Mouse (Mus musculus) adrenal gland, adult 8-10 months (tissue): ENCODE measurements at regions not wholly inside any gene's neighbourhood (a gene's known extent, or its start where the extent isn't known, plus 50 kb on each side); places are given as distances from the start of the nearest gene placed in this dataset.

Experiments used
- DNase-seq: peaks from one replicate; pipeline ENCODE4 v3.0.0; 2022

DNA sequence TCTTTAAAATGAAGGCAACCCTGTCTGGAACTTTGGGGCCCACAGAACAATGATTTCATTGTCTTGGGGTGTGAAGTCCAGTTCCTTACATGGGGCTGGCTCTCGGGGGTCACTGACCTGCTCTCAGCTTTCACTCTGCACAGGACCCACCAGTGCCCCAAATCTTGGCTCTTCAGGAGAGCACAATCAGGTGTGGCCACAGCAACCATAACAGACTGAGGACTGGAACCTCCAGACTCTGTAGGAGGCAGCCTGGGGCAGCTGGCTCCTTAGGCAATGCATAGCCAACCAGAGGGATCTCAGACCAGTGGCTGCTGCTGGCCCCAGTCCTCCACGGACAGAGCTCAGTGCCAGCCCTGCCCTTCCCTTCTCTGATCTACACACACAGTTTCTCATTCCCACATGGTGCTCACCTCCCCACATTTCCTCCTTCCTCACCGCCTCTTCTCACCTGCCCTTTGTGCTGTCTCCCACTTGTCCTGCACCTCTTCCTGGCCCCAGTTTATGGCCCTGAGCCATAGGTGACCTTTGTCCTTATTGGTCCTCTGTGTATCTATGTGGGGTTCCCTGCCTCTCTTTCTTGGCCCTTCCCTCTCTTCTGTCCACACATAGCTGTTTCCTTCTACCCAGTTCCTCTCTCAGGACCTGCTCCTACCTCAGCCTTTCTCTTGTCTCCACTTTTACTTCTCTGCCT is 151.9 kb upstream of the Zmiz1 start:
- no peak for DNase-seq

- DNase-seq: no peak
Observed at GRCm38 (mm10) chr14:25308051-25308450, 150.9 kb upstream of the Zmiz1 start.

GRCm38 (mm10) chr14:25310671-25311151 is 148.3 kb upstream of the Zmiz1 start:
- no peak for DNase-seq

GRCm38 (mm10) chr14:25311475-25311874 is 147.5 kb upstream of the Zmiz1 start:
- no peak for DNase-seq

- DNase-seq: no peak
Observed at GRCm38 (mm10) chr14:25312135-25312534, 146.8 kb upstream of the Zmiz1 start.

DNA sequence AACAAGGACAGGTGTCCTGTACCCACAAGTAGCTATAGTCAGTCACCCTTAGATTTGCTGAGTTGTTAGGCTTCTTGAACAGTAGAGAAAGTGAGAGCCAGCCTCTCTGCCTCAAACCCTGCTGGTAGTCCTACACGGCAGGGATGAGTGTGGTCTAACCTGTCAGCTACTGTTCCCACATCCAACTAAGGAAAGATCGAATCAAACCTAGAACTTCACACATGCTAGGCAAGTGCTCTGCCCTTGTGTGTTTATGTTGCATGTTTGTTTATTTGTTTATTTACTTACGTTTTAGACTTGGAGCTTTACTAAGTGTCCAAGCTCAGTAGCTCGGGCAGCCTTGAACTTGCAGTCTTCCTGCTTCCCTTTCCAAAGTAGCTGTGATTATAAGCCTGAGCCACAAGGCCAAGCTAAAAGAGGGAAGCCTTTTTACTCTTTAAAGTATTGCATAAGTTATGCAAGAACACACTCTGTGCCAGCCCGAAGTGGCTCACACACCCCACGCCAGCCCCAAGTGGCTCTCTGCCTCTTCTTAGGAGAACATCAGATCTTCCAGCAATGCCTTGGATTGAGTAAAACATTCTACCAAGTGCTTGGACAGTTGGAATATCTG is 146.1 kb upstream of the Zmiz1 start:
- DNase-seq: peak; percentile 29

DNA sequence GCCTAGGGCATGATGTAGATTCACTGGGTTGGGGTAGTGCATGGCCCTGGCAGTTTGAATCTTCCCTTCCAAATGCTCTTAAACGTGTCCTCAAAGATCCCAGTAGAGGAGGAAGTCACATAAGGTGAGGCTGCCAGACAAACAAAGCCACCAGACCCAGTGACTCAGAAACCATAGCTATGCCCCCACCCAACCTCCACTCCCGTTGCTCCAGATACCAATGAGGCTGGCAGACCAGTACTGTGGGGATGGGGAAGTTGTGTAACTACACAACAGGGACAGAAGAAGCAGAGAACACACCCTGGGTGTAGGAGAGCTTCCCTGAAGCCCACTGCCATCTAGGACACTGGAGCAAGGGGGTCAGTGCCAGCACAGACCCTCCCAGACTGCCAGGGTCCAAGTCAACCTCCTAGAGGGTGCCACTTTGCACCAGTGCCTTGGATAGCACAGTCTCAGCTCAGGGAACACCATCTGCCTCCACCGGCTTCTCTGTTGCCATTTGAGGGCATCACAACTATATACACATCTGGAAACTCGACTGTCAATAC is 145.2 kb upstream of the Zmiz1 start:
- no peak for DNase-seq

DNA sequence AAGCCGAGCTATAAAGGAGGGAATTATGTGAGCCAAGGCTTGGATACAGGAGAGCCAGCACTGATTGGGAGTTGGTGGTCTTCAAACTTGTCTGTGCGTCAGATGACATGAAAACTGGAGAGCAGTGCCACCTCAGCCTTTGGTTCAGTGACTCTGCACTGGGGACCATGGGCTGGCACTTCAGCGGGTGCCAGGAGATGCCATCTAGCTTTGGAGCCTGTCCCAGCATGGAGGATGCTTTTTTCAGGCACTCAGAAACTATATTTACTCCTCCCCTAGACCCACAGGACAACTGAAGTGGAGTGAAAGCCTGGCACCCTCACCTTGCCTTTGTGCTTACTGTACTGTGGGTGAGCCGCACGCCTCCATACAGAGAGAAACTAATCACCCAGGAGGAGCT is 142.5 kb upstream of the Zmiz1 start:
- no peak for DNase-seq

DNA sequence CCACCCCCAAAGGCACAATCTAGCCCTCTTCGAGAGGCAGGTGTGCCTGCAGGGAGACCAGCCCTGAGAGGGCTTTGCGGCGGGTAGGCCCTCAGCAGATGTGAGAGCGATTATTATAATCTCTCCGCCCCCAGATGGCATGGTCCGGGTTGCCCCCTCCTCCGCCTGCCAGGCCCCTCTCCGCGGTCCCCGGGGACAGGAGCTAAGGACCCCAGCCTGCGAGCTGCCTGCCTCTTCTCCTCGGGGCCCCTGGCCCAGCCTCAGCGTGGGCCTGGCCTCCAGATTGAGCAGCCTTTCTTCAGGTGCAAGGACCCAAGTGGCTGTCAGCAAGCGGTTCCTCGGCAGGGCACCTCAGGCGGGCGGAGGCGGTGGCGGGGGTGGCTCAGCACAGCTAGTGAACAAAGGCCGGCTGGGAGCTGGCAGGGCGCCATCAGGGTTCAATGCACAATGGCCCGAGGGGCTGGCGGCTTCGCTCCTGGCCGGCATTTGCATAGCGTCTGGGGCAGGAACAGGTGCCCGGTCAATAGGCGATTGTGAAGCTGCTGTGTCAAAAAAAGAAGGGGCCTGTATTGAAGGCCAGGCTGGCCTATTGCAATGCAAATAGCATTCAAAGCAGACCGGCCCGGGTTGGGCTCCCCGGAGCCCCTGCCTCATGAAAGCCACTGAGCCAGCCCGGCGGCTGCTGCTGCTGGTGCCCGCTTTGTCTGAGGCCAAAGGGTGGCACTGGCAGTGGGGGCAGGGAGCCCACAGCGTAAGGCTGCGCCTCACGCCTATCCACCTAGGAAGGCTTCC is 141.1 kb upstream of the Zmiz1 start:
- DNase-seq: no peak

GRCm38 (mm10) chr14:25318909-25319308 is 140.1 kb upstream of the Zmiz1 start:
- DNase-seq: no peak

DNA sequence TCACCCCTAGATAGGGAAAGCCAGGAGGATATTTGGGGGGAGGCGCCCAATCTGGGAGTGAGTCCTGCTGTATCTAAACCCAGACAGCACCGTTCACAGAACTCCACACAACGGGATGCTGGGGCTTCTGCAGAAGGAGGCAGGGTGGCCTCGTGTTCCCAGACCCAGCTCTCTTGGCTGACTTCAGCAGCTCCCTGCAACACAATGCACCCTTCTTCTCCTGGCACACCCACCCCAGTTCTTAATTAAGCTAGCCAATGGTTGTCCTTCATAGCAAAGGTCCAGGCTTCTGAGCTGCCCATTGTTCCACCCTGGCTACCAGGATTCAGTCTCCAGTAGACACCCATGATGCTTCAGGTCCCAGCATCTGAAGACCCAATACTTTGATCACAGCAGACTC is 138.8 kb upstream of the Zmiz1 start:
- DNase-seq: no peak

DNA sequence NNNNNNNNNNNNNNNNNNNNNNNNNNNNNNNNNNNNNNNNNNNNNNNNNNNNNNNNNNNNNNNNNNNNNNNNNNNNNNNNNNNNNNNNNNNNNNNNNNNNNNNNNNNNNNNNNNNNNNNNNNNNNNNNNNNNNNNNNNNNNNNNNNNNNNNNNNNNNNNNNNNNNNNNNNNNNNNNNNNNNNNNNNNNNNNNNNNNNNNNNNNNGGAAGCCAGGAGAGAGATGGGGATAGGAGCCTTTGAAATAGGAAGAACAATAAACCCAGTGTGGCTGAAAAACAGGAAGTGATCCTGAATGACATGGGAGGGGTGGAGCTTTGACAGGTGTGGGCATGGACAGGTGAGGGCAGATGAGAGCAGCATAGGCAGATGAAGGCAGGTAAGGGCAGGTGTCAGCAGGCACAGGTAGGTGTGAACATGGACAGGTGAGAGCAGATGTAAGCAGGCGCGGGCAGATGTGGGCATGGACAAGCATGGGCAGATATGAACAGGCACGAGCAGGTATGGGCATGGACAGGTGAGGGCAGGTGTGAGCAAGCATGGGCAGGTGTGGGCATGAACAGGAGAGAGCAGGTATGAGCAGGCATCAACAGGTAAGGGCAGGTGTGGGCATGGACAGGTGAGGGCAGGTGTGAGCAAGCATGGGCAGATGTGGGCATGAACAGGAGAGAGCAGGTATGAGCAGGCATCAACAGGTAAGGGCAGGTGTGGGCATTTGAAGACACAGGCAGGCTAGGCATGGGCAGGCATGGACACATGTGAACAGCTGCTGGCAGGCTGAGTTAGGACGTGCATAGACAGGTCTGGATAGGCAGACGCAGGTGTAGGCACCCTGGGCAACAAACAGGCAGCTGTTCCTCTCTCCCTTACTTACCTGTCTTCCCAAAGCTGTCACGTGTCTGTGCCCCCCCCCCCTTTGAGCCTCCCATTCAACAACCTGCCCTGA is 135.2 kb upstream of the Zmiz1 start:
- no peak for DNase-seq

DNA sequence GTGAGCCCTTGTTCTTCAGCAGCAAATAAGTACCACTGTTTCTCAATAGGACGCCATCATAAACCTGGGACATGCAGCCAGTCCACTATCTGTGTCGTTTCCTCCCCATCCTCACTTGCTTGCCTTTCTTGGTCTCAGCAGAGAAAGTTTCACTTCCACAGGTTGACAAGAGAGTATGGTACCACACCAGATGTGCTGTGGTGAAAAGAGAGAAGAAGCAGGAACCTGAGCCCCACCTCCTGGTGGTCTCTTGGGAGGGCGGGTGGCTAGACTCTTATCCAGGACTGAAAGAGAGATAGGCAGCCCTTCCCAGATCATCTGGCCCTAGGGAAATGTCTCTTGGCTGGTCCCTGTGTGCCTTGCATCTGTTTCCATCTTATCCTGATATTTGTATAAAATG is 133.1 kb upstream of the Zmiz1 start:
- DNase-seq: no peak

DNA sequence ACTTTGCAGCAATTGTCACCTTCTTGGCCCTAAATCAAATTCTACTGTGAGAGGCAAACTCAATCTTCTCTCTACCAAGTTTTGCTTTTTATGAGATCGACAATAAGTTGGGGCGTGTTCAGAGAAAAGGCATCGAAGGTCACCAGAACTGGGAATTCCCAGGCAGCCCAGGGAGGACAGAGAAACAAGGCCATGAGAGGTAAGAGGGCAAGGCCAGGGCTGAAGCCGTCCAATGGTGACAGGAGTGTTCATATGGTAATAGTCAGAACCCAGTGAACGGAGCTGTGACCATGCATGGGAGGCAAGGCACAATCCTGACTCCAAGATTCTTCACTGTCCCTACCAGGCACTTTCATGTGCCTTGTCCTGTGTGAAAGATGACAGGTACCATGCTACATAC is 130.8 kb upstream of the Zmiz1 start:
- DNase-seq: peak; percentile 42

DNA sequence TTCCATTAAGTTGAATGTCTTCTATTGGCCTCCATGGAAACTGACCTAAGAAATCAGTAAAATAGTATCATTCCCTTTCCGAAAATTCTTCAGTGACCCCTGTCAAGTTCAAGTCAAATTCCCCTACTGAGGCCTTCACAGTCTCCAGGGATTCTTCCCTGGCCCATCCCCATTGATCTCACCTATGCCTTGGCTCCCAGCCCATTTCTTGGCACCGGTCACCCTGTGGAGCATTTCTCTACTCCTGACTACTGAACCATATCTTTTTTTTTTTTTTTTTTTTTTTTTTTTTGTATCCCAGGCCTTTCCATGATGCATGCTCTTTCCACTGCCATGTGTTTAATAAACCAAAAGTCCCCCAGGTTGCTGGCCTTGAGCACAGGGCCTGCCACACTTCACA is 124.8 kb upstream of the Zmiz1 start:
- no peak for DNase-seq

DNA sequence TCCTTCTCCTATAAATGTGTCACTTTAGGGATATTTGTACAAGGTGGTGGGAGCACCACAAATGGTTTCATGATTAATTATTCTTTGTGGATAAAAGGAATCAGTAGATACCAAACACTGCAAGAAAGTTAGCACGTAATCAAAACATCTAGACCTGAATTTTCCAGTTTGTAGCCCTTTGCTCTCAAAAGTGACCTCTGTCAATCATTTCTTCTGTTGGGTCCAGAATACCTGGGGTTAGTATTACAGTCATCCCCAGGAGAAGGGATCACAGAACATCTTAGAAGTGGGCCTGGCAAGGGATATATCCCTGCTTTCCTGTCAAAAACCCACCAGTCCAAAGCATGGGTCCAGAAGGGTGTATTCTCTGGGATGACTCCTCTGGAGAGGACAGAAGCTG is 122.1 kb upstream of the Zmiz1 start:
- DNase-seq: no peak

DNA sequence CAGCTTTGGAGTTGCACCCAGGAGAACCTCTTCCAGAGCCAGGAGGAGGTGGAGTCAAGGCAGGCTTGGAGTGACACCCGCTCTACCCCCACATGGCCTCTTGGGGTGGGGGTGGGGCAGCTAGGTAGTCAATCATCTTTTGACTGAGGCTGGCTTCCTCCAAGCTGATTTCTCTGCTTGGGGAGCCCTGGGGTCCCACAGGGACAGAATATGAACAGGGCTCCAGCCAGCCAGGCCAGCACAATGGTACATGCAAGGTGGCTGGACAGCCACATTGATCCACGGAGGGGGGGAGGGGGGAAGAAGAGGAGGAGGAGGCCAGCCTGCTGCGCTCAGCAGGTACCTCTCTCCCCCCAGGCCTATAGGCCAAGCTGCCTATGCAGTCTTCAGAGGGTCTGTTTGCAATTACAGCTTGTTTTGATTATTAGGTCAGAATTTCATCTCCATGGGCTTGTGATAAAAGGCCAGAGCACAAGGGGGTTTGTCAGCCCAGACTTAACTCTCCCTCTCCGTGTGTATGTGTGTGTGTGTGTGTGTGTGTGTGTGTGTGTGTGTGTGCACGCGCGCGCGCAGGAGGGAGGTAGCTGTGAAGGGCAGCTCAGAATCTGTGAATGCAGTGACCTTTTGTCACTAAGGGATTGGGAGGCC is 120.5 kb upstream of the Zmiz1 start:
- DNase-seq: no peak

GRCm38 (mm10) chr14:25340845-25341244 is 118.1 kb upstream of the Zmiz1 start:
- DNase-seq: no peak

DNA sequence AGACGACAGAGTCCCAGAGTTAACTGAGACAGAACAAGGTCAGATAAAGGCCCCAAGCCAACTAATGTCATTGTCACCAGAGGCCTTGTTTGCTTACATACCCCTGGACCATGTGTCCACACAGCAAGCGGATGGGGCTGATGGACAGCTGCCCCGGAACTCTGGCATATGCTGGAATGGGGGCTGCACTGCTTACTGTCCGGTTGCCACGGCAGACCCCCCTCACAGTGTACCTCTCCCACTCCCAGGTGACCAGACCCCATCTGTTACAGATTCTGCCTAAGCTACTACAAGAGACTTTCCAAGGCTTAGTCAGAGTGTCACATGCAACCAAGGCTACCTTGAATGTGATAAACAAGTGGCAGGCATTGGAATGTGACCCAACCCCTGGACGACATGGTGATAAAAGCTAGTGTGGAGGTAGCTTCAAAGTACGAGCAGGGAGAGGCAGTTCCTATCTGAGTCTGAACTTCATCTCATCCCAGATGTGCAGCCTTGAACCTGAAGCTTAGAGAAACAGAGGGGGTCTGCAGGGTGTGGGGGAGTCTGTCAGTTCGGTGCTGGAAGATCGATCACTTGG is 117.0 kb upstream of the Zmiz1 start:
- DNase-seq: no peak

DNA sequence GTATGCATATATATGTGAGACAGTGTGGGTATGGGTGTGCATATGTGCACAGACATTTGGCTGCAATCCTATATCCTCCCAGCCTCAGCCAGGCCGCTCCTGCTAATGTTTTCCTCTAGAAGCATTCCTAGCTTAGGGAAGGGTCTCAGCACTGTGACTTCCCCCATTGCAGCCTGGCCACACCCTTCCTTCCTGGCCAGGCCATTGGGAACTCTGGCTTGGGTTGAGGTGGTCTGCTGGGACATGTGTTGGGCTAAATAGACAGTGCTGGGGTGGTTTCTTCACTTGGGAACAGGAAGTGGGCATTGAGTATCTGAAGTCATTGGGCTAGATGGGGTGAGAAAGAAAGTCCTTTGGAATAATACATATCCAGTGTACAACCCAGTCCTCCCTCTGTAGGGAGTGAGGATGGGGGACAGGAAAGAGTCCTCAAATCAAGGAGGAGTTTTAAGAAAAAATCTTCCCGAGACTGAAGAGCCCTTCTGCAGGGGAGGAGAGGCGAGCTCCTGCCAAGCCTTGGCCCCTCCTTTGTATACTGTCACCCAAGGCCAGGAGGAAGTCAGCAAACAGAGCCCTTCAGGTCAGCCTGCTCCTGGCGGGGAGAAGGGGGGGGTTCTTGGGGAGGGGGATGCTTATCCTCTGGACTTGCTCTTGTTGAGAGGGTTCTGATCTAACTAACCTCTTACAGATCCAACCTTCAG is 116.0 kb upstream of the Zmiz1 start:
- no peak for DNase-seq

GRCm38 (mm10) chr14:25345995-25346394 is 113.0 kb upstream of the Zmiz1 start:
- DNase-seq: peak; percentile 94
